In genomic region chr16:93979316-93979715, GRCm38 (mm10) we compare ENCODE assay signal across 28 mouse cellular contexts. TPM values are rescaled to one million over a fixed set of nuclear protein-coding genes. Genes with fewer than 3 reads are reported as not detected.
DNase-seq lines count a peak whose midpoint lies in the region; ATAC-seq and TF ChIP-seq lines count a peak whose summit lies in the region.
"Had no signal": no experiment of that assay in that cellular context is flagged by ENCODE, and none has a peak within 500 bp of the region (broad histone marks: within the 10 kb centered on the region; RNA-seq: fewer than 3 reads in every experiment).

No protein-coding gene starts in this region.

- peaks cover 11% of the 10 kb centered on the region for H3K4me1 ChIP-seq in testis, adult 2 months (ENCODE audit: control insufficient read depth, insufficient read depth, low read length)
- H3K4me1 ChIP-seq in intestine, embryonic 16.5 days (ENCODE audit: control insufficient read depth, insufficient read depth, low read length): peaks cover 8% of the 10 kb centered on the region; the same call in 1 of the 2 replicates
- no peaks in the 10 kb centered on the region for H3K4me1 ChIP-seq in stomach, postnatal 0 days (replicated peaks; ENCODE audit: control insufficient read depth, insufficient read depth)

- H3K4me2 ChIP-seq in intestine, embryonic 16.5 days (ENCODE audit: low read depth, low read length): no peak overlapping the region
- H3K4me2 ChIP-seq in stomach, postnatal 0 days (replicated peaks; ENCODE audit: low read depth): no peak overlapping the region
- H3K4me2 ChIP-seq: heart, embryonic 11.5 days; limb, embryonic 13.5 days; lung, embryonic 14.5 days; neural tube, embryonic 15.5 days had no signal

- peak; percentile 32; the same call in 1 of the 2 replicates for ATAC-seq in intestine, embryonic 16.5 days
- ATAC-seq in stomach, postnatal 0 days (ENCODE audit: low FRiP score, low TSS enrichment): peak; percentile 53

- WGBS in intestine, embryonic 16.5 days: 49% methylated on average over 2 of the region's 2 CpGs
- WGBS in stomach, postnatal 0 days: 53% methylated on average over 2 of the region's 2 CpGs

- no peak for TF ChIP-seq POLR2A in testis, adult 2 months (IDR thresholded peaks at IDR 0.05; ENCODE audit: control insufficient read depth, low read depth, low read length)

- no peaks in the 10 kb centered on the region for H3K27me3 ChIP-seq in testis, adult 2 months (ENCODE audit: control insufficient read depth, insufficient read depth, low read length)
- no peaks in the 10 kb centered on the region for H3K27me3 ChIP-seq in intestine, embryonic 16.5 days (replicated peaks; ENCODE audit: control insufficient read depth, insufficient read depth, low read length)
- H3K27me3 ChIP-seq in stomach, postnatal 0 days (ENCODE audit: control insufficient read depth, insufficient read depth, low read length): no peaks in the 10 kb centered on the region
- H3K27me3 ChIP-seq: CH12.LX; neural tube, embryonic 15.5 days had no signal

- H3K27ac ChIP-seq in testis, adult 2 months (ENCODE audit: control insufficient read depth, insufficient read depth, low read depth, low read length): no peak overlapping the region
- H3K27ac ChIP-seq in intestine, embryonic 16.5 days (ENCODE audit: low read length): no peak overlapping the region
- no peak overlapping the region for H3K27ac ChIP-seq in stomach, postnatal 0 days (replicated peaks)
- H3K27ac ChIP-seq: gastrocnemius, adult 2 months; limb, embryonic 13.5 days; macrophage; neural tube, embryonic 15.5 days had no signal

- peak overlapping the region; percentile 22 for H3K4me3 ChIP-seq in testis, adult 2 months (ENCODE audit: control insufficient read depth, low read depth, low read length)
- H3K4me3 ChIP-seq in intestine, embryonic 16.5 days (ENCODE audit: low read length): no peak overlapping the region
- H3K4me3 ChIP-seq in stomach, postnatal 0 days (ENCODE audit: low read depth, low read length): no peak overlapping the region
- H3K4me3 ChIP-seq: gastrocnemius, adult 2 months; limb, embryonic 13.5 days; neural tube, embryonic 15.5 days had no signal

- peak; percentile 40 for DNase-seq in adrenal gland, postnatal 14 days
- no peak for DNase-seq in adrenal gland, adult 18-20 months (ENCODE audit: low spot score in 2 of 2)
- DNase-seq in testis, postnatal 14 days (ENCODE audit: low spot score): no peak
- DNase-seq in stomach, postnatal 0 days (ENCODE audit: low spot score): no peak
- no peak for DNase-seq in cerebellum, adult 18-20 months
- no peak for DNase-seq in urinary bladder, postnatal 14 days (ENCODE audit: low spot score)
- DNase-seq: cerebellum, adult 11 months; cerebellum, postnatal 14 days; embryo, embryonic 11 days; gastrocnemius, adult 2 months; heart, postnatal 10 days; kidney, adult 9 months; kidney, postnatal 4 days; layer of hippocampus, adult 9-11 months; lung, embryonic 14.5 days; midbrain, embryonic 14.5 days; right cerebral cortex, postnatal 14 days had no signal

- no peaks in the 10 kb centered on the region for H3K36me3 ChIP-seq in testis, adult 2 months (ENCODE audit: control insufficient read depth, insufficient read depth, low read length)
- H3K36me3 ChIP-seq in intestine, embryonic 16.5 days (ENCODE audit: control insufficient read depth, insufficient read depth, low read length): no peaks in the 10 kb centered on the region
- no peaks in the 10 kb centered on the region for H3K36me3 ChIP-seq in stomach, postnatal 0 days (ENCODE audit: control insufficient read depth, insufficient read depth, low read length)
- H3K36me3 ChIP-seq: limb, embryonic 13.5 days; neural tube, embryonic 15.5 days had no signal

- no peaks in the 10 kb centered on the region for H3K9me3 ChIP-seq in intestine, embryonic 16.5 days (ENCODE audit: control insufficient read depth, low read length)
- H3K9me3 ChIP-seq in stomach, postnatal 0 days (ENCODE audit: control insufficient read depth, low read length): no peaks in the 10 kb centered on the region
- H3K9me3 ChIP-seq: neural tube, embryonic 15.5 days had no signal

- TF ChIP-seq EP300 in stomach, postnatal 0 days (optimal IDR thresholded peaks at IDR 0.05): no peak

- H3K9ac ChIP-seq in intestine, embryonic 16.5 days (ENCODE audit: low read depth, low read length): no peak overlapping the region
- H3K9ac ChIP-seq in stomach, postnatal 0 days (ENCODE audit: low read length): no peak overlapping the region
- H3K9ac ChIP-seq: limb, embryonic 13.5 days; lung, embryonic 14.5 days; neural tube, embryonic 15.5 days had no signal

- TF ChIP-seq CTCF in testis, adult 2 months (IDR thresholded peaks at IDR 0.05; ENCODE audit: control insufficient read depth, insufficient read depth, insufficient replicate concordance, low read depth, low read length): no peak
- TF ChIP-seq CTCF in stomach, postnatal 0 days (IDR thresholded peaks at IDR 0.05; ENCODE audit: low read depth): no peak

RNA-seq across cellular contexts. Expression of gene Cldn14, which starts 29.3 kb away (rescaled TPM):
- 2.4 TPM in 1 of 2 replicates, not detected in the other for total RNA-seq in adrenal gland, postnatal 14 days (2021)
- not detected for total RNA-seq in adrenal gland, adult 18-20 months (2021)
- 1.0 and 2.3 TPM in 2 replicates for polyA plus RNA-seq in testis, adult 2 months (2012; rRNA removed)
- 0.58 and 0.61 TPM in 2 replicates for polyA plus RNA-seq in intestine, embryonic 16.5 days (2015; fragmentation: Nextera tagmentation; extraction: Ambion mirVana)
- polyA plus RNA-seq in stomach, postnatal 0 days (2015; fragmentation: Nextera tagmentation; extraction: Ambion mirVana): 0.10 TPM in 1 of 2 replicates, not detected in the other
- total RNA-seq: gastrocnemius, adult 2 months; granulocyte monocyte progenitor cell, adult 5-6 weeks; heart, postnatal 10 days had no signal
- polyA plus RNA-seq: hindbrain, embryonic 11.5 days; limb, embryonic 13.5 days; lung, embryonic 14.5 days; macrophage; midbrain, embryonic 14.5 days; neural tube, embryonic 15.5 days; spleen, adult 2 months; stomach, embryonic 14.5 days had no signal
